Mouse (Mus musculus) MEL (cell line): ENCODE results near the gene Olfr945. TPM values are rescaled to one million over a fixed set of nuclear protein-coding genes. Genes with fewer than 3 reads are reported as not detected.

Experiments used
- polyA plus RNA-seq, 2 experiments: library from polyadenylated mRNA; stranded (reverse) in 1 of 2; unstranded in 1 of 2; fragments of >175 nt in 1 of 2; fragments of >200 nt in 1 of 2; gene quantifications; 2 replicates each; pipeline versions ENCODE4 v1.2.1 to v1.2.4; 2012; ENCODE audit warnings: low replicate concordance in 2 of 2, low read depth in 1 of 2; ENCODE audit not compliant: insufficient read length in 2 of 2, insufficient read depth in 1 of 2, missing spikeins in 1 of 2
- total RNA-seq: library from RNA; depleted of rRNA; stranded (reverse); fragments of 300-350 nt; gene quantifications from 2 replicates; pipeline ENCODE4 v1.2.3, GENCODE M21; 2012; rRNA removed

Gene Olfr945
- total and polyA plus RNA-seq, 3 experiments: not detected

Other genes with a start within 250 kb of the Olfr945 start
- not detected in 2 replicates for gene Olfr937, start 211.9 kb downstream of the Olfr945 start, total RNA-seq
- gene Olfr937, start 211.9 kb downstream of the Olfr945 start, polyA plus RNA-seq: not detected
- not detected in 2 replicates for gene Olfr938, start 197.9 kb downstream of the Olfr945 start, total RNA-seq
- gene Olfr938, start 197.9 kb downstream of the Olfr945 start, polyA plus RNA-seq: not detected
- gene Olfr27, start 148.7 kb downstream of the Olfr945 start, total RNA-seq: not detected in 2 replicates
- not detected for gene Olfr27, start 148.7 kb downstream of the Olfr945 start, polyA plus RNA-seq
- not detected in 2 replicates for gene Olfr943, start 110.5 kb downstream of the Olfr945 start, total RNA-seq
- not detected for gene Olfr943, start 110.5 kb downstream of the Olfr945 start, polyA plus RNA-seq
- gene Olfr944, start 74.9 kb downstream of the Olfr945 start, total RNA-seq: not detected in 2 replicates
- not detected for gene Olfr944, start 74.9 kb downstream of the Olfr945 start, polyA plus RNA-seq
- gene Olfr1537, start 26.8 kb downstream of the Olfr945 start, total RNA-seq: not detected in 2 replicates
- gene Olfr1537, start 26.8 kb downstream of the Olfr945 start, polyA plus RNA-seq: not detected
- not detected in 2 replicates for gene Olfr948, start 49.2 kb upstream of the Olfr945 start, total RNA-seq
- gene Olfr948, start 49.2 kb upstream of the Olfr945 start, polyA plus RNA-seq: not detected
- not detected in 2 replicates for gene Olfr951, start 110.6 kb upstream of the Olfr945 start, total RNA-seq
- not detected for gene Olfr951, start 110.6 kb upstream of the Olfr945 start, polyA plus RNA-seq
- not detected in 2 replicates for gene Olfr952, start 150.3 kb upstream of the Olfr945 start, total RNA-seq
- not detected for gene Olfr952, start 150.3 kb upstream of the Olfr945 start, polyA plus RNA-seq
- not detected in 2 replicates for gene Olfr954, start 179.9 kb upstream of the Olfr945 start, total RNA-seq
- gene Olfr954, start 179.9 kb upstream of the Olfr945 start, polyA plus RNA-seq: not detected
- gene Olfr955, start 195.1 kb upstream of the Olfr945 start, total RNA-seq: not detected in 2 replicates
- gene Olfr955, start 195.1 kb upstream of the Olfr945 start, polyA plus RNA-seq: not detected
- not detected in 2 replicates for gene Olfr44, start 217.2 kb upstream of the Olfr945 start, total RNA-seq
- not detected for gene Olfr44, start 217.2 kb upstream of the Olfr945 start, polyA plus RNA-seq
- gene Olfr957, start 239.0 kb upstream of the Olfr945 start, total RNA-seq: not detected in 2 replicates
- not detected for gene Olfr957, start 239.0 kb upstream of the Olfr945 start, polyA plus RNA-seq